Mouse (Mus musculus): ENCODE measurements around the gene Dhdds.

The Dhdds gene

GRCm38 (mm10) chr4:134000466-134001438 lies at the start of gene Dhdds:
Dhdds (minus strand) TSS chr4:134000918.
- peak; percentile 98 for DNase-seq (ENCODE audit: low read depth, low spot score)
- Histone ChIP-seq H3K36me3 (ENCODE audit: control insufficient read depth, insufficient read depth, low read length, poor library complexity, severe bottlenecking) (peaks cover 8% of the 10 kb centered on the region; the same call in 1 of the 2 replicates), H3K27me3 (ENCODE audit: control insufficient read depth, insufficient read depth, low read length, poor library complexity, severe bottlenecking) (no peaks in the 10 kb centered on the region)

GRCm38 (mm10) chr4:134047648-134048047 lies 46.9 kb upstream of the Dhdds start:
- H3K36me3 ChIP-seq (ENCODE audit: control insufficient read depth, insufficient read depth, low read length, poor library complexity, severe bottlenecking) = no peaks in the 10 kb centered on the region
- H3K27me3 ChIP-seq (ENCODE audit: control insufficient read depth, insufficient read depth, low read length, poor library complexity, severe bottlenecking) = no peaks in the 10 kb centered on the region
- DNase-seq (ENCODE audit: low read depth, low spot score) = no peak

GRCm38 (mm10) chr4:134043041-134043440 lies 42.3 kb upstream of the Dhdds start:
- DNase-seq (ENCODE audit: low read depth, low spot score) = no peak
- Histone ChIP-seq H3K36me3 (ENCODE audit: control insufficient read depth, insufficient read depth, low read length, poor library complexity, severe bottlenecking) (no peaks in the 10 kb centered on the region), H3K27me3 (ENCODE audit: control insufficient read depth, insufficient read depth, low read length, poor library complexity, severe bottlenecking) (no peaks in the 10 kb centered on the region)

- DNase-seq (ENCODE audit: low read depth, low spot score) = peak; percentile 16
- no peaks in the 10 kb centered on the region for H3K36me3 ChIP-seq (ENCODE audit: control insufficient read depth, insufficient read depth, low read length, poor library complexity, severe bottlenecking)
- no peaks in the 10 kb centered on the region for H3K27me3 ChIP-seq (ENCODE audit: control insufficient read depth, insufficient read depth, low read length, poor library complexity, severe bottlenecking)
Measured at GRCm38 (mm10) chr4:134041317-134042123, 40.8 kb upstream of the Dhdds start.

- no peaks in the 10 kb centered on the region for H3K27me3 ChIP-seq (ENCODE audit: control insufficient read depth, insufficient read depth, low read length, poor library complexity, severe bottlenecking)
- DNase-seq (ENCODE audit: low read depth, low spot score) = peak; percentile 86
- H3K36me3 ChIP-seq (ENCODE audit: control insufficient read depth, insufficient read depth, low read length, poor library complexity, severe bottlenecking) = no peaks in the 10 kb centered on the region
Measured at GRCm38 (mm10) chr4:134035953-134036352, 35.2 kb upstream of the Dhdds start.

GRCm38 (mm10) chr4:134025802-134026201 lies 25.1 kb upstream of the Dhdds start:
- no peaks in the 10 kb centered on the region for H3K27me3 ChIP-seq (ENCODE audit: control insufficient read depth, insufficient read depth, low read length, poor library complexity, severe bottlenecking)
- no peaks in the 10 kb centered on the region for H3K36me3 ChIP-seq (ENCODE audit: control insufficient read depth, insufficient read depth, low read length, poor library complexity, severe bottlenecking)
- DNase-seq (ENCODE audit: low read depth, low spot score) = no peak

GRCm38 (mm10) chr4:134020621-134021020 lies 19.9 kb upstream of the Dhdds start:
- DNase-seq (ENCODE audit: low read depth, low spot score) = peak; percentile 74
- H3K27me3 ChIP-seq (ENCODE audit: control insufficient read depth, insufficient read depth, low read length, poor library complexity, severe bottlenecking) = no peaks in the 10 kb centered on the region
- H3K36me3 ChIP-seq (ENCODE audit: control insufficient read depth, insufficient read depth, low read length, poor library complexity, severe bottlenecking) = no peaks in the 10 kb centered on the region

- DNase-seq (ENCODE audit: low read depth, low spot score) = no peak
- Histone ChIP-seq H3K36me3 (ENCODE audit: control insufficient read depth, insufficient read depth, low read length, poor library complexity, severe bottlenecking) (no peaks in the 10 kb centered on the region), H3K27me3 (ENCODE audit: control insufficient read depth, insufficient read depth, low read length, poor library complexity, severe bottlenecking) (no peaks in the 10 kb centered on the region)
Measured at GRCm38 (mm10) chr4:134019641-134020351, 19.1 kb upstream of the Dhdds start.

- H3K36me3 ChIP-seq (ENCODE audit: control insufficient read depth, insufficient read depth, low read length, poor library complexity, severe bottlenecking) = no peaks in the 10 kb centered on the region
- DNase-seq (ENCODE audit: low read depth, low spot score) = no peak
- no peaks in the 10 kb centered on the region for H3K27me3 ChIP-seq (ENCODE audit: control insufficient read depth, insufficient read depth, low read length, poor library complexity, severe bottlenecking)
Measured at GRCm38 (mm10) chr4:134019210-134019609, 18.5 kb upstream of the Dhdds start.

GRCm38 (mm10) chr4:134018779-134019145 lies 18.0 kb upstream of the Dhdds start, which contains the start of gene Lin28a:
Lin28a (minus strand) TSS chr4:134018841.
- Histone ChIP-seq H3K36me3 (ENCODE audit: control insufficient read depth, insufficient read depth, low read length, poor library complexity, severe bottlenecking) (no peaks in the 10 kb centered on the region), H3K27me3 (ENCODE audit: control insufficient read depth, insufficient read depth, low read length, poor library complexity, severe bottlenecking) (no peaks in the 10 kb centered on the region)
- no peak for DNase-seq (ENCODE audit: low read depth, low spot score)

GRCm38 (mm10) chr4:134018038-134018778 lies 17.5 kb upstream of the Dhdds start:
- no peak for DNase-seq (ENCODE audit: low read depth, low spot score)
- H3K27me3 ChIP-seq (ENCODE audit: control insufficient read depth, insufficient read depth, low read length, poor library complexity, severe bottlenecking) = no peaks in the 10 kb centered on the region
- no peaks in the 10 kb centered on the region for H3K36me3 ChIP-seq (ENCODE audit: control insufficient read depth, insufficient read depth, low read length, poor library complexity, severe bottlenecking)

GRCm38 (mm10) chr4:134017201-134017865 lies 16.6 kb upstream of the Dhdds start:
- H3K27me3 ChIP-seq (ENCODE audit: control insufficient read depth, insufficient read depth, low read length, poor library complexity, severe bottlenecking) = no peaks in the 10 kb centered on the region
- no peaks in the 10 kb centered on the region for H3K36me3 ChIP-seq (ENCODE audit: control insufficient read depth, insufficient read depth, low read length, poor library complexity, severe bottlenecking)
- peak; percentile 24 for DNase-seq (ENCODE audit: low read depth, low spot score)

- Histone ChIP-seq H3K27me3 (ENCODE audit: control insufficient read depth, insufficient read depth, low read length, poor library complexity, severe bottlenecking) (no peaks in the 10 kb centered on the region), H3K36me3 (ENCODE audit: control insufficient read depth, insufficient read depth, low read length, poor library complexity, severe bottlenecking) (no peaks in the 10 kb centered on the region)
- no peak for DNase-seq (ENCODE audit: low read depth, low spot score)
Measured at GRCm38 (mm10) chr4:134016767-134017166, 16.0 kb upstream of the Dhdds start.

Data from splenic B cell, adult 2 months (primary cell).